Mouse (Mus musculus) liver, embryonic 15.5 days (tissue): ENCODE results near the gene 1700049E17Rik2. TPM values are rescaled to one million over a fixed set of nuclear protein-coding genes. Genes with fewer than 3 reads are reported as not detected.
"Not testable (repeated sequence)": the region's sequence is repeated elsewhere in the genome, so short reads cannot be mapped to it uniquely, and the experiment has no call there.

Source experiments
- ATAC-seq: fragments of 200-750 bp; cut with Nextera tagmentation; 2 replicates; pipeline ENCODE4 v1.8.0; 2017; ENCODE audit warnings: moderate number of reproducible peaks, mild to moderate bottlenecking, moderate library complexity; ENCODE audit not compliant: insufficient read depth
- H3K27ac ChIP-seq: fragments of 300-500 bp; sonication (generic); replicated peaks from 2 replicates; pipeline ENCODE4 v1.5.1; 2015; ENCODE audit warnings: mild to moderate bottlenecking, inconsistent platforms
- H3K27me3 ChIP-seq: fragments of 300-500 bp; sonication (generic); 2 replicates; pipeline ENCODE4 v1.6.1; 2015; ENCODE audit warnings: mild to moderate bottlenecking, inconsistent platforms
- H3K36me3 ChIP-seq: fragments of 300-500 bp; sonication (generic); replicated peaks from 2 replicates; pipeline ENCODE4 v1.6.1; 2015; ENCODE audit warnings: moderate library complexity, mild to moderate bottlenecking, inconsistent platforms
- H3K4me1 ChIP-seq: fragments of 300-500 bp; sonication (generic); replicated peaks from 2 replicates; pipeline ENCODE4 v1.6.1; 2015; ENCODE audit warnings: inconsistent platforms
- H3K4me2 ChIP-seq: fragments of 300-500 bp; sonication (generic); 2 replicates; pipeline ENCODE4 v1.6.1; 2015; ENCODE audit warnings: moderate library complexity, mild to moderate bottlenecking, inconsistent platforms
- H3K4me3 ChIP-seq: fragments of 300-500 bp; sonication (generic); replicated peaks from 2 replicates; pipeline ENCODE4 v1.5.1; 2015; ENCODE audit warnings: mild to moderate bottlenecking, inconsistent platforms
- H3K9ac ChIP-seq: fragments of 300-500 bp; sonication (generic); 2 replicates; pipeline ENCODE4 v1.6.1; 2015; ENCODE audit warnings: moderate library complexity, mild to moderate bottlenecking, inconsistent platforms
- H3K9me3 ChIP-seq: fragments of 300-500 bp; sonication (generic); replicated peaks from 2 replicates; pipeline ENCODE4 v1.6.1; 2016; ENCODE audit warnings: inconsistent platforms
- WGBS: fragments of 180-500 bp; shearing (Covaris S2); methylation state at CpG from one replicate; pipeline ENCODE4 v1.1.7; 2015; ENCODE audit warnings: mixed read lengths; ENCODE audit not compliant: insufficient replicate concordance; 5-methylcytosine and 5-hydroxymethylcytosine counted together
- polyA plus RNA-seq: library from polyadenylated mRNA; unstranded; fragments of >200 nt; fragmentation: Nextera tagmentation; extraction: Ambion mirVana; gene quantifications from 2 replicates; pipeline ENCODE4 v1.2.1, GENCODE M21; 2015

The 1700049E17Rik2 gene
- polyA plus RNA-seq, result not detected in 2 replicates

DNA sequence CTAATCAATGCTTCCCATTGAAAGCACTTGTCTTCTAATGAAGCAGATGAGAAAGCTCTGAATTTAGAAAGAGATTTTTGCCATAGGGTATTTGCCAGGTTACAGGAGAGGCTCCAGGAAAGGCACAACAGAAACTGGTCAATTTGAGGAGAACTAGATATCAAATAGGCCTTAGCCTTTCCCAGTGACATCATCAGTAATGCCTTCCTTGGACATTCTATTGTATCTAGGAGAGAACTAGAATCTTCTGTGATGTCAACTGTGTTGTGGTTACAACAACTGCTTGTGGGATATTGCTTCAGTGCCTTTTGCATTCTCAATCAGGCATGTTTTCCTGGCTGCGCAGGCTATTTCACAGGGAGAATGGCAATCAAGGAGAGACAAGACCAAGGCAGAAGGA is at the start of gene 1700049E17Rik2:
Gene 1700049E17Rik2 (plus strand): TSS at position 301 of the 400 bp plus-strand sequence.
- H3K4me1 ChIP-seq, H3K36me3 ChIP-seq, H3K4me3 ChIP-seq, H3K4me2 ChIP-seq, H3K9ac ChIP-seq, ATAC-seq, H3K9me3 ChIP-seq, H3K27ac ChIP-seq, H3K27me3 ChIP-seq: not testable (repeated sequence)
- WGBS, result no CpG with 5 or more reads among the region's 1 CpGs

DNA sequence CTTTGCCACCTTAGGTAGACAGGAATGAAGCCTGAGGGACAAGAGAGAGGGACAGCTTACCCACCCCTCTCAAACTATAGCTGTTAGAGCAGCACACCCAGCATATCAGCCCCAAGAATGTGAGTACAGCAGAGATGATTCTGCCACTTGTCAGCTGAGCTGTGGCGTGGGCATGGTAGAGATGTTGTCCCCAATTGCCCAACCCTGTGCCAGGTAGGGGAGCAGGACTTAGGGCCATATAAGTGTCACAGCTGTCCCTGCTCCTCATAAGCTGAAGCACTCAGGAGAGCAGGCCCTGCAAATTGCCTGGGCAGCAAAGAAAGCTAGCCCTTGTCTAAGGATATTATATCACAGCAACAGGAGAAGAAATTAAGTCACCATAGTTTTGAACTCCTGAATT is 48.3 kb upstream of the 1700049E17Rik2 start:
- H3K4me2 ChIP-seq, H3K36me3 ChIP-seq, H3K27ac ChIP-seq, H3K9ac ChIP-seq, H3K4me3 ChIP-seq, ATAC-seq, H3K9me3 ChIP-seq, H3K4me1 ChIP-seq, H3K27me3 ChIP-seq: not testable (repeated sequence)
- 32% methylated on average over 1 of the region's 1 CpGs for WGBS

GRCm38 (mm10) chr14:41555483-41555882 is 17.5 kb upstream of the 1700049E17Rik2 start, which contains the start of gene Gm7970:
Gene Gm7970, minus strand, starts transcription at chr14:41555583.
- not testable (repeated sequence) for ATAC-seq, H3K27ac ChIP-seq, H3K4me3 ChIP-seq, H3K4me2 ChIP-seq, H3K9me3 ChIP-seq, H3K36me3 ChIP-seq, H3K9ac ChIP-seq, H3K27me3 ChIP-seq, H3K4me1 ChIP-seq
- no CpG with 5 or more reads among the region's 2 CpGs for WGBS

DNA sequence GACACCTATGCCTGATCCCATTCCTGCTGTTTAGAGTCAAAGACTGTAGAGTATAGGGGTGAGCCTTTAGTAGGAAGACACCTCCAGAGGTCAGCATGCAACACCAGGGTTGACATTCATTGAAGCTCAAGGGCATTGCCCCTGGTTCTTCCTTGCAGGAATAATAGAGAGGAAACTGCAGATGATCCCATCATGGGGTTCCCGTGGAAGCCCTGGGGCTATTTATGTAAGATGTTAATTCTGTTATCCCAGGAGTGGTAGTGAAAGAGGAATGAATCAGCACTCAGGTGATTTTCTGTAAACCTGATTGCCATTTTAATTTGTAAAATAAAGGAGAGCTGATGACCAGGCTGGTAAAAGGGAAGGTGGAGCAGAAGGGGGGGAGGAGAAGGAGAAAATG is 13.3 kb downstream of the 1700049E17Rik2 start:
- H3K4me2 ChIP-seq, H3K4me1 ChIP-seq, H3K9ac ChIP-seq, H3K4me3 ChIP-seq, H3K27me3 ChIP-seq, ATAC-seq, H3K27ac ChIP-seq, H3K36me3 ChIP-seq, H3K9me3 ChIP-seq: not testable (repeated sequence)
- WGBS, result 62% methylated on average over 1 of the region's 1 CpGs

GRCm38 (mm10) chr14:41600935-41601334 is 27.9 kb downstream of the 1700049E17Rik2 start:
- not testable (repeated sequence) for H3K27ac ChIP-seq, H3K4me3 ChIP-seq, H3K4me2 ChIP-seq, ATAC-seq, H3K36me3 ChIP-seq, H3K9me3 ChIP-seq, H3K9ac ChIP-seq, H3K4me1 ChIP-seq, H3K27me3 ChIP-seq
- 74% methylated on average over 15 of the region's 15 CpGs for WGBS

DNA sequence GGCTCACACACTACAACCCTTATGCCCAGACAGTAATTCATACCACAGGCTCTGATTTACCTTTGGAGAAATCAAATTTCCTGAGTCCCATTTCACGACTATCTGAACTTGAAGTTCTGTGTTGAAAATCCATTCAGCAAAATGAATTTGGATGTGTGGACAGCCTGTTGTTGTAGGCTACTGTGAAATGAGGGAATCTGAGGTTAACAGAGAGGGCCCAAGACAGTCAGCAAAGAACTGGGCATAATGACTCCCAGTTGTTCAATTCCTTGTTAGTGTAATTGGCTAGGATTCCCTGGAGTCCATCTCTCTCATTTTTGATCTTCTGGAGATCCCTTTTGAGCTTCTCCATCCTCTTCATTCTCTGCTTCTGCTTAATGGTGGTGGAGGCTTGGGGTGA is 37.7 kb downstream of the 1700049E17Rik2 start:
- not testable (repeated sequence) for H3K36me3 ChIP-seq, H3K4me3 ChIP-seq, H3K4me1 ChIP-seq, H3K9ac ChIP-seq, ATAC-seq, H3K4me2 ChIP-seq, H3K9me3 ChIP-seq, H3K27ac ChIP-seq, H3K27me3 ChIP-seq
- 56% methylated on average over 1 of the region's 1 CpGs for WGBS

- not testable (repeated sequence) for H3K36me3 ChIP-seq, H3K4me3 ChIP-seq, H3K4me1 ChIP-seq, ATAC-seq, H3K9me3 ChIP-seq, H3K27ac ChIP-seq, H3K27me3 ChIP-seq, H3K9ac ChIP-seq, H3K4me2 ChIP-seq
- WGBS, result 70% methylated on average over 5 of the region's 5 CpGs
These were observed 49.5 kb downstream of the 1700049E17Rik2 start for GRCm38 (mm10) chr14:41622535-41622934.

GRCm38 (mm10) chr14:41624512-41624911 is 51.5 kb downstream of the 1700049E17Rik2 start, which contains the start of gene Gm3072:
Gene Gm3072, minus strand, starts transcription at chr14:41624612.
- H3K9ac ChIP-seq, H3K4me3 ChIP-seq, H3K27me3 ChIP-seq, H3K9me3 ChIP-seq, H3K4me2 ChIP-seq, H3K36me3 ChIP-seq, H3K27ac ChIP-seq, H3K4me1 ChIP-seq, ATAC-seq: not testable (repeated sequence)
- 74% methylated on average over 1 of the region's 2 CpGs for WGBS

DNA sequence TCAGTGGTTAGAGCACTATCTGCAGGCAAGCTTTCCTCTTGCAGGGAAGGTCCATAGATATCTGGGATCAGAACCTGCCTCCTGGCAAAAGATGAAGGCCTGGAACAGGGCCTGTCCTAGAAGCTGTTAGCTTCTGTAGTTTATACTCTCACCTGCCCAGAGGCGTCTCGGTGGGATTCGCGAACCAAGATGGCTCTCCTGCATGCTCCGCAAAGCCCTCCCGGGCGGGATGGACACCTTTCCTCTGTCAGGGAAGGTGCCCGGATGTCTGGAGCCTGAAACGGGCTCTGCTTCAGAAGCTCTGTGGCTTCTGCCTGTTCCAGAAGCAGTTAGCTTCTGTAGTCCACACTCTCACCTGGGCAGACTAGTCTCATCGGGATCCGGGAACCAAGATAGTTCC is 57.1 kb downstream of the 1700049E17Rik2 start:
- H3K27ac ChIP-seq, H3K4me3 ChIP-seq, H3K9ac ChIP-seq, H3K36me3 ChIP-seq, H3K27me3 ChIP-seq, H3K4me1 ChIP-seq, H3K4me2 ChIP-seq, ATAC-seq, H3K9me3 ChIP-seq: not testable (repeated sequence)
- WGBS, result 77% methylated on average over 10 of the region's 11 CpGs

Other genes with a start within 250 kb of the 1700049E17Rik2 start
- gene Gm5798, start 224.6 kb upstream of the 1700049E17Rik2 start, polyA plus RNA-seq, result not detected in 2 replicates
- not detected in 2 replicates for gene Gm7945, start 186.8 kb upstream of the 1700049E17Rik2 start, polyA plus RNA-seq
- gene Gm6482, start 164.9 kb upstream of the 1700049E17Rik2 start, polyA plus RNA-seq, result not detected in 2 replicates
- gene Gm7954, start 119.7 kb upstream of the 1700049E17Rik2 start, polyA plus RNA-seq, result not detected in 2 replicates
- gene Gm3486, start 83.7 kb upstream of the 1700049E17Rik2 start, polyA plus RNA-seq, result not detected in 2 replicates
- not detected in 2 replicates for gene Gm7970, start 17.6 kb upstream of the 1700049E17Rik2 start, polyA plus RNA-seq
- gene Gm3072, start 51.4 kb downstream of the 1700049E17Rik2 start, polyA plus RNA-seq, result not detected in 2 replicates
- not detected in 2 replicates for gene Gm3676, start 73.3 kb downstream of the 1700049E17Rik2 start, polyA plus RNA-seq
- not detected in 2 replicates for gene Gm8068, start 128.7 kb downstream of the 1700049E17Rik2 start, polyA plus RNA-seq
- not detected in 2 replicates for gene Gm7929, start 177.4 kb downstream of the 1700049E17Rik2 start, polyA plus RNA-seq
- not detected in 2 replicates for gene Gm47189, start 199.2 kb downstream of the 1700049E17Rik2 start, polyA plus RNA-seq